Comparison of ENCODE assay signal across 20 mouse cellular contexts in genomic region chr3:108857124-108857470, GRCm38 (mm10). TPM values are rescaled to one million over a fixed set of nuclear protein-coding genes. Genes with fewer than 3 reads are reported as not detected.
DNase-seq lines count a peak whose midpoint lies in the region; ATAC-seq and TF ChIP-seq lines count a peak whose summit lies in the region.
"Had no signal": no experiment of that assay in that cellular context is flagged by ENCODE, and none has a peak within 500 bp of the region (broad histone marks: within the 10 kb centered on the region; RNA-seq: fewer than 3 reads in every experiment).

No protein-coding gene starts in this region.

- H3K9ac ChIP-seq in kidney, embryonic 14.5 days (ENCODE audit: low read depth, low read length) = no peak overlapping the region
- H3K9ac ChIP-seq in lung, postnatal 0 days (replicated peaks; ENCODE audit: low read depth) = no peak overlapping the region
- H3K9ac ChIP-seq: embryonic facial prominence, embryonic 15.5 days; heart, embryonic 12.5 days; hindbrain, embryonic 14.5 days had no signal

- no peak overlapping the region for H3K27ac ChIP-seq in kidney, embryonic 14.5 days (ENCODE audit: low read depth, low read length)
- peak overlapping the region; percentile 65 for H3K27ac ChIP-seq in lung, postnatal 0 days (ENCODE audit: low read length)
- H3K27ac ChIP-seq in bone marrow macrophage, adult 2 months (ENCODE audit: insufficient read depth, low read depth, low read length) = peak overlapping the region; percentile 94
- H3K27ac ChIP-seq: heart, adult 2 months; hindbrain, embryonic 10.5 days had no signal

- no peak for TF ChIP-seq CTCF in lung, postnatal 0 days (IDR thresholded peaks at IDR 0.05)
- TF ChIP-seq CTCF in bone marrow macrophage, adult 2 months (IDR thresholded peaks at IDR 0.05; ENCODE audit: low read depth, low read length) = no peak

- H3K4me1 ChIP-seq in kidney, embryonic 14.5 days (ENCODE audit: control insufficient read depth, insufficient read depth, low read length) = 0 out of 2 replicates have a peak, but pooled peaks cover 8% of the 10 kb centered on the region
- peaks cover 10% of the 10 kb centered on the region; the same call in 1 of the 2 replicates for H3K4me1 ChIP-seq in lung, postnatal 0 days (ENCODE audit: insufficient read depth, low read depth, low read length)
- peaks cover 82% of the 10 kb centered on the region for H3K4me1 ChIP-seq in bone marrow macrophage, adult 2 months (ENCODE audit: control insufficient read depth, insufficient read depth, low read length)

- H3K4me2 ChIP-seq in kidney, embryonic 14.5 days (replicated peaks; ENCODE audit: low read depth, low read length) = no peak overlapping the region
- H3K4me2 ChIP-seq in lung, postnatal 0 days (replicated peaks; ENCODE audit: low read depth, low read length) = no peak overlapping the region
- H3K4me2 ChIP-seq: embryonic facial prominence, embryonic 15.5 days; heart, embryonic 12.5 days; hindbrain, embryonic 14.5 days had no signal

- DNase-seq in kidney, postnatal 4 days = no peak
- no peak for DNase-seq in lung, postnatal 0 days (ENCODE audit: low spot score)
- no peak for DNase-seq in lung, adult 18-20 months
- DNase-seq in kidney, adult 8-10 months = no peak
- no peak for DNase-seq in adrenal gland, postnatal 36 days
- DNase-seq: adrenal gland, postnatal 14 days; gastrocnemius, postnatal 10 days; heart, adult 2 months had no signal

- no peaks in the 10 kb centered on the region for H3K9me3 ChIP-seq in kidney, embryonic 14.5 days (ENCODE audit: control insufficient read depth, low read length)
- H3K9me3 ChIP-seq in lung, postnatal 0 days (ENCODE audit: low read length) = no peaks in the 10 kb centered on the region
- H3K9me3 ChIP-seq: embryonic facial prominence, embryonic 15.5 days; forebrain, embryonic 10.5 days; G1E; heart, embryonic 12.5 days; hindbrain, embryonic 10.5 days had no signal

- no peak for TF ChIP-seq EP300 in lung, postnatal 0 days (IDR thresholded peaks at IDR 0.05)

- no peak for TF ChIP-seq POLR2A in bone marrow macrophage, adult 2 months (IDR thresholded peaks at IDR 0.05; ENCODE audit: borderline replicate concordance, low read depth, low read length)

- peak; percentile 25; the same call in 1 of the 2 replicates for ATAC-seq in kidney, embryonic 14.5 days (ENCODE audit: low FRiP score, low TSS enrichment)
- no peak for ATAC-seq in lung, postnatal 0 days
- peak; percentile 18 for ATAC-seq in CD4-positive, CD25-positive, alpha-beta regulatory T cell, adult 4 months

- H3K36me3 ChIP-seq in kidney, embryonic 14.5 days (ENCODE audit: control insufficient read depth, insufficient read depth, low read length) = no peaks in the 10 kb centered on the region
- H3K36me3 ChIP-seq in lung, postnatal 0 days (ENCODE audit: insufficient read depth, low read length) = no peaks in the 10 kb centered on the region
- H3K36me3 ChIP-seq: embryonic facial prominence, embryonic 15.5 days; forebrain, embryonic 10.5 days; G1E; heart, embryonic 12.5 days; hindbrain, embryonic 10.5 days had no signal

- 30% methylated on average over 3 of the region's 3 CpGs for WGBS in kidney, embryonic 14.5 days
- WGBS in lung, postnatal 0 days = 41% methylated on average over 3 of the region's 3 CpGs

- no peaks in the 10 kb centered on the region for H3K27me3 ChIP-seq in kidney, embryonic 14.5 days (ENCODE audit: control insufficient read depth, insufficient read depth, low read length)
- H3K27me3 ChIP-seq in lung, postnatal 0 days (replicated peaks; ENCODE audit: insufficient read depth, low read length) = no peaks in the 10 kb centered on the region
- H3K27me3 ChIP-seq: embryonic facial prominence, embryonic 15.5 days; heart, embryonic 12.5 days had no signal

- H3K4me3 ChIP-seq in kidney, embryonic 14.5 days (ENCODE audit: low read length) = no peak overlapping the region
- H3K4me3 ChIP-seq in lung, postnatal 0 days (ENCODE audit: low read depth, low read length) = no peak overlapping the region
- no peak overlapping the region for H3K4me3 ChIP-seq in bone marrow macrophage, adult 2 months (ENCODE audit: insufficient read depth, low read length)
- H3K4me3 ChIP-seq: embryonic facial prominence, embryonic 15.5 days; erythroblast, embryonic 14.5 days; forebrain, embryonic 10.5 days; heart, adult 2 months; heart, embryonic 12.5 days; hindbrain, embryonic 10.5 days had no signal

RNA-seq across cellular contexts. Expression of gene Stxbp3, which starts 16.8 kb away (rescaled TPM):
- 27.5 and 32.1 TPM in 2 replicates for polyA plus RNA-seq in kidney, embryonic 14.5 days (2014; fragmentation: Nextera tagmentation; extraction: Ambion mirVana)
- polyA plus RNA-seq in lung, postnatal 0 days (2015; fragmentation: Nextera tagmentation; extraction: Ambion mirVana) = 58.1 and 60.6 TPM in 2 replicates
- 10 to 100 TPM; 76.9 to 97.7 TPM for polyA plus RNA-seq in CD4-positive, CD25-positive, alpha-beta regulatory T cell, adult 4 months (2017; shearing (Covaris generic))
- 128 and 141 TPM in 2 replicates for polyA plus RNA-seq in bone marrow macrophage, adult 2 months (2012; ENCODE audit: insufficient read depth, insufficient read length, missing spikeins)
- total RNA-seq in adrenal gland, postnatal 36 days (2021) = 10 to 100 TPM; 48.9 to 61.5 TPM

RNA-seq across cellular contexts. Expression of gene Fndc7, which starts 32.7 kb away (rescaled TPM):
- not detected in 2 replicates for polyA plus RNA-seq in kidney, embryonic 14.5 days (2014; fragmentation: Nextera tagmentation; extraction: Ambion mirVana)
- 1.7 and 1.9 TPM in 2 replicates for polyA plus RNA-seq in lung, postnatal 0 days (2015; fragmentation: Nextera tagmentation; extraction: Ambion mirVana)
- polyA plus RNA-seq in CD4-positive, CD25-positive, alpha-beta regulatory T cell, adult 4 months (2017; shearing (Covaris generic)) = under 1 TPM; 0.22 to 0.68 TPM
- polyA plus RNA-seq in bone marrow macrophage, adult 2 months (2012; ENCODE audit: insufficient read depth, insufficient read length, missing spikeins) = 0.51 and 1.0 TPM in 2 replicates
- total RNA-seq in adrenal gland, postnatal 36 days (2021) = under 1 TPM; 0.17 to 0.40 TPM
- polyA plus RNA-seq: embryonic facial prominence, embryonic 11.5 days; erythroblast, embryonic 14.5 days; forebrain, embryonic 10.5 days; forebrain, embryonic 14.5 days; G1E; hindbrain, embryonic 14.5 days had no signal

RNA-seq across cellular contexts. Expression of gene Prpf38b, which starts 54.4 kb away (rescaled TPM):
- 58.3 and 73.7 TPM in 2 replicates for polyA plus RNA-seq in kidney, embryonic 14.5 days (2014; fragmentation: Nextera tagmentation; extraction: Ambion mirVana)
- polyA plus RNA-seq in lung, postnatal 0 days (2015; fragmentation: Nextera tagmentation; extraction: Ambion mirVana) = 42.5 and 48.7 TPM in 2 replicates
- polyA plus RNA-seq in CD4-positive, CD25-positive, alpha-beta regulatory T cell, adult 4 months (2017; shearing (Covaris generic)) = 100 to 1,000 TPM; 117 to 127 TPM
- 198 and 227 TPM in 2 replicates for polyA plus RNA-seq in bone marrow macrophage, adult 2 months (2012; ENCODE audit: insufficient read depth, insufficient read length, missing spikeins)
- 10 to 100 TPM; 42.2 to 64.7 TPM for total RNA-seq in adrenal gland, postnatal 36 days (2021)
